Mouse (Mus musculus): ENCODE results near the gene Slc36a4.

DNA sequence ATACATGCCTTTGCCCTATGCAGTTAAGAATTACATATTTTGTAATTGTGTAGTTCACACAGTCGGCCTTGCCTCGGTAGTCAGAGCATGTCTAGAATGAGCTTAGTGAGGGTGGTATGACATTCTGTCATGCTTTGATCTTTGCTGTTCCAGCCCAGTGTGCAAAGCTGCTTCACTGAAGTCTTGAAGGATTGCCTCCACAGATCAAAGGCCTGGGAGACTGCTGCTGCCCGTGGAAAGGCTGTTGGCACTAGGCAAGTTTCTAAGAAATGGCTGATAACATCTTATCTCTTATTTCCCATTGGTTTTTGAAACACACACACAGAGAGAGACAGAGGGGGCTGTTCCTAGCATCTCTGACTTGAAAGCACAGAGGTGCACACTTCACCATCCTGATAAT lies 76.7 kb downstream of the Slc36a4 start:
- TF ChIP-seq CTCF (conservative IDR thresholded peaks at IDR 0.05; ENCODE audit: low read length): no peak
- TF ChIP-seq POU5F1 (IDR thresholded peaks at IDR 0.05; ENCODE audit: borderline replicate concordance, low read length): no peak
